8 mouse cellular contexts compared by ENCODE assay signal in the genomic region with DNA sequence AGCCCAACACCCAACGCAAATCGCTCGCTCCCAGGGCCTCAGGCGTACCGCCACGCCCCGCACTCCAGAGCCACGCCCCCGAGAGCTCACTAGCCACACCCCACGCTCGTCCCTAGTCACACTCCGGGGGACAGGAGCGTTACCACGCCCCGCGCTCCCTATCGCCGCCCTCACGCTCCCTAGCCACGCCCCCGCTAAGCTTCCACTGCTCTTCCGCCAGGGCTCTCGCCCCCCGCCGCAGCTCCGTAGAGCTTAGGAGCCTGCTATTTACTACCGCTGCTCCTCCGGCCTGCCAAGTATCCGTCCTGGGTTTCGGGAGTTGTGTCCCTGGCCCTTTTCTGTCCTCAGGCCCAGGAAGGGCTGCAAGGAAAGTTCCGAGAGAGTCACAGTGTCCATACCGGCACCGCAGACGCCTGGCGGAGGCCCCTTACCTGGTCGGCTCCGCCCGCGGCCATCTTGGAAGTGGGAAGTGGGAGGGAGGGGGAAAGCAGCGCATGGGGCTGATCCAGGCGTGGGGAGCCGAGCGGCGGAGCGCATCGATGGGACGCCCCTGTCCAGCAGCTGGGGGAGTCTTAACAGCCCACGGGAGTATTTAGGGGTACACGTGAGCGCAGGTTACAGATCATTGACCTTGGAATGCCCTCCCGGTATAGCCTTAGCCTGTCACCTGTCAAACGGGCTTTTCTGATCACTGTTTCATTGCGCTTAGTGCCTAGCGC. TPM values are rescaled to one million over a fixed set of nuclear protein-coding genes. Genes with fewer than 3 reads are reported as not detected.
A peak's percentile ranks its signal among the peaks of the same experiment; 100 is the strongest.
DNase-seq lines count a peak whose midpoint lies in the region; ATAC-seq and TF ChIP-seq lines count a peak whose summit lies in the region.

No protein-coding gene starts in this region.

- H3K4me2 ChIP-seq in forebrain, embryonic 13.5 days = peak overlapping the region; percentile 95
- peak overlapping the region; percentile 100 for H3K4me2 ChIP-seq in liver, postnatal 0 days (ENCODE audit: low read depth, low read length)
- H3K4me2 ChIP-seq in neural tube, embryonic 14.5 days (ENCODE audit: low read depth, low read length) = peak overlapping the region; percentile 78

- no peak for TF ChIP-seq CTCF in ES-Bruce4 (IDR thresholded peaks at IDR 0.05; ENCODE audit: low read depth, low read length)
- TF ChIP-seq CTCF in liver, postnatal 0 days (IDR thresholded peaks at IDR 0.05; ENCODE audit: low read depth) = peak; percentile 30

- no peaks in the 10 kb centered on the region for H3K27me3 ChIP-seq in ES-Bruce4 (ENCODE audit: control insufficient read depth, insufficient read depth, low read length, poor library complexity, severe bottlenecking)
- H3K27me3 ChIP-seq in forebrain, embryonic 13.5 days = no peaks in the 10 kb centered on the region
- H3K27me3 ChIP-seq in liver, postnatal 0 days (ENCODE audit: insufficient read depth, low read length) = no peaks in the 10 kb centered on the region
- no peaks in the 10 kb centered on the region for H3K27me3 ChIP-seq in neural tube, embryonic 14.5 days (ENCODE audit: control insufficient read depth, insufficient read depth, low read length)

- peak; percentile 99 to 100 for DNase-seq in heart, postnatal 10 days
- DNase-seq in large intestine, adult 2 months (ENCODE audit: low read depth, low spot score) = peak; percentile 97
- DNase-seq in liver, postnatal 0 days = peak; percentile 100
- DNase-seq in testis, postnatal 10 days (ENCODE audit: low spot score) = peak; percentile 100

- no peaks in the 10 kb centered on the region for H3K9me3 ChIP-seq in ES-Bruce4 (replicated peaks; ENCODE audit: control insufficient read depth, insufficient read depth, low read length, poor library complexity, severe bottlenecking)
- no peaks in the 10 kb centered on the region for H3K9me3 ChIP-seq in forebrain, embryonic 13.5 days (replicated peaks)
- no peaks in the 10 kb centered on the region for H3K9me3 ChIP-seq in liver, postnatal 0 days (ENCODE audit: low read length)
- H3K9me3 ChIP-seq in neural tube, embryonic 14.5 days (ENCODE audit: control insufficient read depth, low read length) = no peaks in the 10 kb centered on the region

- H3K4me1 ChIP-seq in ES-Bruce4 (ENCODE audit: control insufficient read depth, insufficient read depth, low read length) = no peaks in the 10 kb centered on the region
- peaks cover 14% of the 10 kb centered on the region for H3K4me1 ChIP-seq in forebrain, embryonic 13.5 days
- peaks cover 18% of the 10 kb centered on the region for H3K4me1 ChIP-seq in liver, postnatal 0 days (ENCODE audit: insufficient read depth)
- H3K4me1 ChIP-seq in neural tube, embryonic 14.5 days (ENCODE audit: control insufficient read depth, insufficient read depth, low read length) = no peaks in the 10 kb centered on the region; the same call in 1 of the 2 replicates

- no peaks in the 10 kb centered on the region for H3K36me3 ChIP-seq in ES-Bruce4 (ENCODE audit: control insufficient read depth, insufficient read depth, low read length, poor library complexity, severe bottlenecking)
- H3K36me3 ChIP-seq in forebrain, embryonic 13.5 days (ENCODE audit: poor library complexity, severe bottlenecking) = no peaks in the 10 kb centered on the region
- no peaks in the 10 kb centered on the region for H3K36me3 ChIP-seq in liver, postnatal 0 days (replicated peaks; ENCODE audit: insufficient read depth, low read length)
- H3K36me3 ChIP-seq in neural tube, embryonic 14.5 days (ENCODE audit: control insufficient read depth, insufficient read depth, low read length) = no peaks in the 10 kb centered on the region

- peak overlapping the region; percentile 92 for H3K4me3 ChIP-seq in ES-Bruce4 (ENCODE audit: low read depth, low read length)
- peak overlapping the region; percentile 73 for H3K4me3 ChIP-seq in forebrain, embryonic 13.5 days
- peak overlapping the region; percentile 74 for H3K4me3 ChIP-seq in liver, postnatal 0 days (ENCODE audit: low read depth, low read length)
- peak overlapping the region; percentile 70 for H3K4me3 ChIP-seq in neural tube, embryonic 14.5 days (ENCODE audit: low read depth, low read length)

- TF ChIP-seq EP300 in ES-Bruce4 (IDR thresholded peaks at IDR 0.05; ENCODE audit: insufficient read depth, low read depth, low read length) = peak; percentile 62; the same call in 1 of the 2 replicates
- no peak; the same call in 1 of the 2 replicates for TF ChIP-seq EP300 in liver, postnatal 0 days (IDR thresholded peaks at IDR 0.05; ENCODE audit: low read depth)

- ATAC-seq in cerebellum, adult (ENCODE audit: insufficient number of reproducible peaks, low FRiP score, low TSS enrichment) = peak; percentile 87
- ATAC-seq in forebrain, embryonic 13.5 days = peak; percentile 96
- ATAC-seq in liver, postnatal 0 days = peak; percentile 98
- ATAC-seq in neural tube, embryonic 14.5 days (ENCODE audit: low read depth) = peak; percentile 96

- peak overlapping the region; percentile 75 for H3K9ac ChIP-seq in ES-Bruce4 (ENCODE audit: low read depth, poor library complexity, severe bottlenecking)
- peak overlapping the region; percentile 76 for H3K9ac ChIP-seq in forebrain, embryonic 13.5 days
- peak overlapping the region; percentile 85 for H3K9ac ChIP-seq in liver, postnatal 0 days (replicated peaks)
- H3K9ac ChIP-seq in neural tube, embryonic 14.5 days (replicated peaks; ENCODE audit: low read depth, low read length) = peak overlapping the region; percentile 69

- H3K27ac ChIP-seq in ES-Bruce4 (ENCODE audit: insufficient read depth, low read length) = no peak overlapping the region
- H3K27ac ChIP-seq in forebrain, embryonic 13.5 days = peak overlapping the region; percentile 91
- H3K27ac ChIP-seq in liver, postnatal 0 days (ENCODE audit: low read depth) = peak overlapping the region; percentile 92
- H3K27ac ChIP-seq in neural tube, embryonic 14.5 days (ENCODE audit: low read depth, low read length) = peak overlapping the region; percentile 91

- no peak for TF ChIP-seq POLR2A in ES-Bruce4 (IDR thresholded peaks at IDR 0.05; ENCODE audit: insufficient read depth, low read length)

- WGBS in forebrain, embryonic 13.5 days = 1% methylated on average over 44 of the region's 54 CpGs
- 2% methylated on average over 54 of the region's 54 CpGs for WGBS in large intestine, adult 2 months
- 1% methylated on average over 54 of the region's 54 CpGs for WGBS in liver, postnatal 0 days (ENCODE audit: insufficient replicate concordance)
- under 1% methylated on average over 54 of the region's 54 CpGs for WGBS in neural tube, embryonic 14.5 days

- intact Hi-C loops in heart, postnatal 10 days (cut with DNase I) = loop anchor here (2.0 to 10.0 kb wide), 4 partner anchors 51 to 163 kb away; partner anchors contain the start of genes Bloc1s4, Ccdc96 and Tada2b

RNA-seq across cellular contexts. Expression of gene Tbc1d14, which starts 11.0 kb away (rescaled TPM):
- 28.8 and 31.7 TPM in 2 replicates for polyA plus RNA-seq in ES-Bruce4 (2011; ENCODE audit: insufficient read depth, insufficient read length, low read depth, missing spikeins)
- polyA plus RNA-seq in forebrain, embryonic 13.5 days (2015; fragmentation: Nextera tagmentation; extraction: Ambion mirVana) = 67.0 and 68.0 TPM in 2 replicates
- 10 to 100 TPM; 19.4 to 22.8 TPM for total RNA-seq in heart, postnatal 10 days (2021)
- polyA plus RNA-seq in large intestine, adult 2 months (2012; rRNA removed) = 30.0 and 38.9 TPM in 2 replicates
- polyA plus RNA-seq in liver, postnatal 0 days (2015; fragmentation: Nextera tagmentation; extraction: Ambion mirVana) = 5.7 and 6.5 TPM in 2 replicates
- polyA plus RNA-seq in neural tube, embryonic 14.5 days (2014; fragmentation: Nextera tagmentation; extraction: Ambion mirVana) = 74.0 and 86.3 TPM in 2 replicates
